Mouse (Mus musculus): ENCODE data around the gene Atp6v1g2. TPM values are rescaled to one million over a fixed set of nuclear protein-coding genes. Genes with fewer than 3 reads are reported as not detected.

Atp6v1g2 gene
- polyA plus RNA-seq, 1 experiment = 74.9 TPM

GRCm38 (mm10) chr17:35205380-35205769 is 28.1 kb upstream of the Atp6v1g2 start:
- no peak for TF ChIP-seq CTCF (IDR thresholded peaks at IDR 0.05; ENCODE audit: borderline replicate concordance, extremely low read depth, insufficient read depth, insufficient read length)
- no peak for TF ChIP-seq POLR2A (IDR thresholded peaks at IDR 0.05; ENCODE audit: borderline replicate concordance, extremely low read depth, insufficient read depth, insufficient read length, poor library complexity, severe bottlenecking)
- no peak for DNase-seq (ENCODE audit: low read depth)

GRCm38 (mm10) chr17:35209785-35210535 is 23.5 kb upstream of the Atp6v1g2 start:
- no peak for TF ChIP-seq POLR2A (IDR thresholded peaks at IDR 0.05; ENCODE audit: borderline replicate concordance, extremely low read depth, insufficient read depth, insufficient read length, poor library complexity, severe bottlenecking)
- TF ChIP-seq CTCF (IDR thresholded peaks at IDR 0.05; ENCODE audit: borderline replicate concordance, extremely low read depth, insufficient read depth, insufficient read length) = no peak
- DNase-seq (ENCODE audit: low read depth) = no peak

- TF ChIP-seq CTCF (IDR thresholded peaks at IDR 0.05; ENCODE audit: borderline replicate concordance, extremely low read depth, insufficient read depth, insufficient read length) (no peak), POLR2A (IDR thresholded peaks at IDR 0.05; ENCODE audit: borderline replicate concordance, extremely low read depth, insufficient read depth, insufficient read length, poor library complexity, severe bottlenecking) (no peak)
- DNase-seq (ENCODE audit: low read depth) = no peak
These were observed 22.9 kb upstream of the Atp6v1g2 start for GRCm38 (mm10) chr17:35210593-35210992.

DNA sequence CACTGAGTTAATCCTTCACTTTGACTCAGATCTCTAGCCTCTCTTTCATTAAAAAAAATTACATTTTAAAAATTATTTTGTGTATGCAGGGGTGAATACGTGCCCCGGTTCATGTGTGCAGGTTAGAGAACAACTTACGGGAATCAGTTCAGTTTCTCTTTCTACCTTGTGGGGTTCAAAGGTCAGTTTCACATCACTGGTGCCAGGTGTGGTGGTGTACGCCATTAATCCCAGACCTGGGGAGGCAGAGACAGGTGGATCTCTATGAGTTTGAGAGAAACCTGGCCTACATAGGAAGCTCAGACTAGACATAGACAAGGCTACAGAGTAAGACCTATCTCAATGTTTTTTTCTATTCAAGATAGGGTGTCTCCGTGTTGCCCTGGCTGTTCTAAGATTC is 20.4 kb upstream of the Atp6v1g2 start:
- DNase-seq (ENCODE audit: low read depth) = no peak
- TF ChIP-seq CTCF (IDR thresholded peaks at IDR 0.05; ENCODE audit: borderline replicate concordance, extremely low read depth, insufficient read depth, insufficient read length) (no peak), POLR2A (IDR thresholded peaks at IDR 0.05; ENCODE audit: borderline replicate concordance, extremely low read depth, insufficient read depth, insufficient read length, poor library complexity, severe bottlenecking) (no peak)

DNA sequence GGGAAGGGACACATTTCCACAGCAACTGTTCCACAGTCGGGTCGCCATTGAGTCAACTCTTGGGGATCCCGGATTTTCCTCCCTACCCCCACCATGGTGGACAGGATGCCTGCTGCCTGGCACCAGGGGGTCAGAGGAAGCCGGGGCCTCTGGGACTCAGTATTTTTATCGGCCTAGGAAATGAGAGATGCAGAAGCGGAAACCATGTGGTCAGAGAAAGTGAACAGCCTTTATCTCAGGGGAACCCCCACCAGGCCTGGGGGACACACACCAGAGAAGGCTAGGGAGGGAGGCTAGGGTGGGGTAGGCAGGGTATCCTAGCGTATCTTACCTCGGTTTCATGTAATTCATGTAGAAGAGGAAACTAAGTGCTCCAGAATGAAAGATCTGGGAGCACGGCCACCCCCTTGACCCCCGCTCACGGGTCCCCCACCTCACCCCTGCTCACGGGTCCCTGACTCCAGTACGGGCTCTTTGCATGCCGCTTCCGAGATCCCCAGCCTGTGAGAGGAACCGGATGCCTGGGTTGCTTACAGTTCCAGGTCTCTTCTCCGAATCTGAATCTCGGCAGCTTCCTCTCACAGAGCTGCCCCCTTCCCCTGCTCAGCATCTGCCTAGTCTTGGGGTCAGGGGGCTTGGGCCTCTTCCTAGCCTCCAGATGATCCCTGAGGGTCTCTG is 14.8 kb upstream of the Atp6v1g2 start:
- no peak for DNase-seq (ENCODE audit: low read depth)
- TF ChIP-seq POLR2A (IDR thresholded peaks at IDR 0.05; ENCODE audit: borderline replicate concordance, extremely low read depth, insufficient read depth, insufficient read length, poor library complexity, severe bottlenecking) = no peak
- TF ChIP-seq CTCF (IDR thresholded peaks at IDR 0.05; ENCODE audit: borderline replicate concordance, extremely low read depth, insufficient read depth, insufficient read length) = no peak

- TF ChIP-seq CTCF (IDR thresholded peaks at IDR 0.05; ENCODE audit: borderline replicate concordance, extremely low read depth, insufficient read depth, insufficient read length) = no peak
- TF ChIP-seq POLR2A (IDR thresholded peaks at IDR 0.05; ENCODE audit: borderline replicate concordance, extremely low read depth, insufficient read depth, insufficient read length, poor library complexity, severe bottlenecking) = no peak
- DNase-seq (ENCODE audit: low read depth) = no peak
These were observed 13.8 kb upstream of the Atp6v1g2 start for GRCm38 (mm10) chr17:35219601-35220041.

- TF ChIP-seq POLR2A (IDR thresholded peaks at IDR 0.05; ENCODE audit: borderline replicate concordance, extremely low read depth, insufficient read depth, insufficient read length, poor library complexity, severe bottlenecking) (no peak), CTCF (IDR thresholded peaks at IDR 0.05; ENCODE audit: borderline replicate concordance, extremely low read depth, insufficient read depth, insufficient read length) (no peak)
- DNase-seq (ENCODE audit: low read depth) = no peak
These were observed 13.1 kb upstream of the Atp6v1g2 start, which contains the start of gene Gm16181 for GRCm38 (mm10) chr17:35220156-35220952. TSS of gene Gm16181 (plus strand) at chr17:35220834.

DNA sequence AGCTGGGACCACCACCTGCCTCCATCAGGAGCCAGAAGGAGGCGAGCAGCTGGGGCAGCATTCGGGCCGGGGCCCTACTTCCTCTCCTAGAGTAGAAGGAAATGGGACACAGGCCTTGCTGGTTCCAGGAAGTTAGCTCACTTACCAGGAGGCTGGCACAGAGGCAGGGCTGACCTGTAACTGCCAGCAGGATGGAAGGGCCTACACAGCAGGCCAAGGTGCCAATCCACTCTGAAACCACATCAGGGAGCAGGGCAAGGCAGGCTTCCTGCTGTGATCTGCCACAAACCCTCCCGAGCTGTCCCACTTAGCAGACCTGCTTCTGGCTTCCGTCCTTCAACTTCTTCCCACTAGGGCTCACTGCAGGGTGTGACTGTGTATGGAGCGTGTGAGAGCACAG is 11.2 kb upstream of the Atp6v1g2 start:
- TF ChIP-seq POLR2A (IDR thresholded peaks at IDR 0.05; ENCODE audit: borderline replicate concordance, extremely low read depth, insufficient read depth, insufficient read length, poor library complexity, severe bottlenecking) (no peak), CTCF (IDR thresholded peaks at IDR 0.05; ENCODE audit: borderline replicate concordance, extremely low read depth, insufficient read depth, insufficient read length) (no peak)
- DNase-seq (ENCODE audit: low read depth) = no peak

- TF ChIP-seq POLR2A (IDR thresholded peaks at IDR 0.05; ENCODE audit: borderline replicate concordance, extremely low read depth, insufficient read depth, insufficient read length, poor library complexity, severe bottlenecking) = no peak
- no peak for TF ChIP-seq CTCF (IDR thresholded peaks at IDR 0.05; ENCODE audit: borderline replicate concordance, extremely low read depth, insufficient read depth, insufficient read length)
- no peak for DNase-seq (ENCODE audit: low read depth)
These were observed 8.8 kb upstream of the Atp6v1g2 start for GRCm38 (mm10) chr17:35224641-35225040.

DNA sequence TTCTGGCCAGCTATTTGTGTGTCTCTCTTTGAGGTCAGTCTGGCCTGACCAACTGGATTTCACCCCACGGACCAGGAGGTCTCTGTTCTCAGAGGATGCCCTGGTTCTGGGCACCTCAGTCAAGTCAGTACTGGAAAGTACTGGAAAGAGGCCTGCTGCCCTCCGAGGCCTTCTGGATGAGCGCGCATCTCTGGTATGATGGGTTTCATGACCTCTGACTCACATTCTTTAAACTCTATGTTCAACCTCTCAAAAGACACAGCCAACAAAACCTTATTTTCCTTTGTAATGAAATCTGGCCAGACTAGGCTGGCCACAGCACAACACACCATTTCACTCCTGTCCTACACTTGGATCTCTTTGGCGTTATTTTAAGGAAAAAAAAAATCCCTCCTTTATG is 8.0 kb upstream of the Atp6v1g2 start:
- TF ChIP-seq POLR2A (IDR thresholded peaks at IDR 0.05; ENCODE audit: borderline replicate concordance, extremely low read depth, insufficient read depth, insufficient read length, poor library complexity, severe bottlenecking) (no peak), CTCF (IDR thresholded peaks at IDR 0.05; ENCODE audit: borderline replicate concordance, extremely low read depth, insufficient read depth, insufficient read length) (no peak)

DNA sequence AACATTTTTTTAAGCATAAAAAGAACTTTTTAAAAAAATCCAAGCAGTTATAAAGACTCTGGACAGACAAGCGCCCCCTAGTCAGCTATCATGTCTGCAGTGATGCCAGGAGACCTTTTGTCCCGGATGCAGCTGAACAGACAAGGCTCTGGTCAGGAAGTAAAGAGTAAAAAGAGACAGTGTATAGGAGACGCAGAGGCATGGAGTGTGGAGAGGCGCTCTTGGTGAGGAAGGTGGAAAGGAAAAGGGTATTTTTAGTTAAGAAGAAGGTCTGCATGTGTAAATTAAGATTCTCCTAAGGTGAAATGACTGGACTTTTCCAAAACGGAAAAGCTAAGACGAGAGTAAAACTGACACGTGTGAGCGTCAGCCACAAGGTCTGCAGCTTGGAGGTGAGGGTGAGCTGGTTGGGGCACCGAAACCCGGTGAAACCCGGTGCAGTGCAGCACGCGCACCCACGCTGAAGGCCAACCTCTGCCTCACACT is 6.9 kb upstream of the Atp6v1g2 start:
- TF ChIP-seq CTCF (IDR thresholded peaks at IDR 0.05; ENCODE audit: borderline replicate concordance, extremely low read depth, insufficient read depth, insufficient read length) = no peak
- TF ChIP-seq POLR2A (IDR thresholded peaks at IDR 0.05; ENCODE audit: borderline replicate concordance, extremely low read depth, insufficient read depth, insufficient read length, poor library complexity, severe bottlenecking) = no peak

More for the DNA sequence above, 8.0 kb upstream of the Atp6v1g2 start:
- no peak for DNase-seq (ENCODE audit: low read depth)

More for the DNA sequence above, 6.9 kb upstream of the Atp6v1g2 start:
- no peak for DNase-seq (ENCODE audit: low read depth)

Data from brain, embryonic 14.5 days (tissue).